Mouse (Mus musculus): ENCODE data around the gene Foxo3. TPM values are rescaled to one million over a fixed set of nuclear protein-coding genes. Genes with fewer than 3 reads are reported as not detected.

Foxo3 gene
- polyA plus RNA-seq, 1 experiment from 2014 or later: 5.8 TPM

- ATAC-seq (ENCODE audit: insufficient number of reproducible peaks, low FRiP score): no peak
- H3K9me3 ChIP-seq (replicated peaks): peaks cover 1% of the 10 kb centered on the region; the same call in 1 of the 2 replicates
- H3K36me3 ChIP-seq: peaks cover 7% of the 10 kb centered on the region
- H3K4me3 ChIP-seq: no peak overlapping the region
- WGBS: 89% methylated on average over 8 of the region's 8 CpGs
- no peak overlapping the region for H3K27ac ChIP-seq (ENCODE audit: poor library complexity, severe bottlenecking)
- H3K4me2 ChIP-seq: no peak overlapping the region
- no peak overlapping the region for H3K9ac ChIP-seq
- no peaks in the 10 kb centered on the region for H3K27me3 ChIP-seq (replicated peaks)
- H3K4me1 ChIP-seq (replicated peaks): peaks cover 54% of the 10 kb centered on the region
Measured at GRCm38 (mm10) chr10:42202561-42202960, 74.0 kb downstream of the Foxo3 start.

GRCm38 (mm10) chr10:42199472-42199871, 77.1 kb downstream of the Foxo3 start:
- peak overlapping the region; percentile 17; the same call in 1 of the 2 replicates for H3K27ac ChIP-seq (ENCODE audit: poor library complexity, severe bottlenecking)
- peak; percentile 51 for ATAC-seq (ENCODE audit: insufficient number of reproducible peaks, low FRiP score)

GRCm38 (mm10) chr10:42198682-42199081, 77.9 kb downstream of the Foxo3 start:
- no peak for ATAC-seq (ENCODE audit: insufficient number of reproducible peaks, low FRiP score)

More at GRCm38 (mm10) chr10:42199472-42199871, 77.1 kb downstream of the Foxo3 start:
- 18% methylated on average over 3 of the region's 3 CpGs for WGBS
- H3K27me3 ChIP-seq (replicated peaks): no peaks in the 10 kb centered on the region
- no peak overlapping the region for H3K4me2 ChIP-seq
- H3K9me3 ChIP-seq (replicated peaks): peaks cover 9% of the 10 kb centered on the region
- H3K9ac ChIP-seq: no peak overlapping the region
- H3K4me1 ChIP-seq (replicated peaks): peaks cover 65% of the 10 kb centered on the region
- H3K36me3 ChIP-seq: peaks cover 24% of the 10 kb centered on the region
- no peak overlapping the region for H3K4me3 ChIP-seq

GRCm38 (mm10) chr10:42194784-42195183, 81.8 kb downstream of the Foxo3 start:
- Histone ChIP-seq H3K27me3 (replicated peaks) (no peaks in the 10 kb centered on the region), H3K4me1 (replicated peaks) (peaks cover 82% of the 10 kb centered on the region), H3K36me3 (peaks cover 27% of the 10 kb centered on the region), H3K9me3 (replicated peaks) (peaks cover 9% of the 10 kb centered on the region), H3K4me3 (no peak overlapping the region), H3K27ac (ENCODE audit: poor library complexity, severe bottlenecking) (no peak overlapping the region), H3K9ac (no peak overlapping the region), H3K4me2 (no peak overlapping the region)
- WGBS: 82% methylated on average over 6 of the region's 6 CpGs
- ATAC-seq (ENCODE audit: insufficient number of reproducible peaks, low FRiP score): no peak

More at GRCm38 (mm10) chr10:42198682-42199081, 77.9 kb downstream of the Foxo3 start:
- Histone ChIP-seq H3K4me1 (replicated peaks) (peaks cover 65% of the 10 kb centered on the region), H3K36me3 (peaks cover 27% of the 10 kb centered on the region), H3K27ac (ENCODE audit: poor library complexity, severe bottlenecking) (peak overlapping the region; percentile 17; the same call in 1 of the 2 replicates), H3K9ac (no peak overlapping the region), H3K9me3 (replicated peaks) (peaks cover 9% of the 10 kb centered on the region), H3K4me3 (no peak overlapping the region), H3K4me2 (no peak overlapping the region), H3K27me3 (replicated peaks) (no peaks in the 10 kb centered on the region)
- 45% methylated on average over 3 of the region's 3 CpGs for WGBS

GRCm38 (mm10) chr10:42193981-42194380, 82.6 kb downstream of the Foxo3 start:
- Histone ChIP-seq H3K4me1 (replicated peaks) (peaks cover 82% of the 10 kb centered on the region), H3K9me3 (replicated peaks) (peaks cover 9% of the 10 kb centered on the region), H3K36me3 (peaks cover 27% of the 10 kb centered on the region), H3K27me3 (replicated peaks) (no peaks in the 10 kb centered on the region), H3K27ac (ENCODE audit: poor library complexity, severe bottlenecking) (no peak overlapping the region), H3K9ac (no peak overlapping the region), H3K4me3 (no peak overlapping the region), H3K4me2 (no peak overlapping the region)
- 72% methylated on average over 4 of the region's 4 CpGs for WGBS
- ATAC-seq (ENCODE audit: insufficient number of reproducible peaks, low FRiP score): no peak

GRCm38 (mm10) chr10:42192951-42193350, 83.6 kb downstream of the Foxo3 start:
- no peak overlapping the region for H3K9ac ChIP-seq
- no peak for ATAC-seq (ENCODE audit: insufficient number of reproducible peaks, low FRiP score)
- peaks cover 9% of the 10 kb centered on the region for H3K9me3 ChIP-seq (replicated peaks)
- no peak overlapping the region for H3K27ac ChIP-seq (ENCODE audit: poor library complexity, severe bottlenecking)
- 16% methylated on average over 6 of the region's 6 CpGs for WGBS
- H3K4me3 ChIP-seq: no peak overlapping the region
- H3K36me3 ChIP-seq: peaks cover 27% of the 10 kb centered on the region
- H3K4me2 ChIP-seq: no peak overlapping the region
- H3K4me1 ChIP-seq (replicated peaks): peaks cover 86% of the 10 kb centered on the region
- H3K27me3 ChIP-seq (replicated peaks): no peaks in the 10 kb centered on the region

GRCm38 (mm10) chr10:42189674-42190434, 86.7 kb downstream of the Foxo3 start:
- WGBS: 54% methylated on average over 13 of the region's 13 CpGs
- peaks cover 14% of the 10 kb centered on the region for H3K36me3 ChIP-seq
- no peak for ATAC-seq (ENCODE audit: insufficient number of reproducible peaks, low FRiP score)
- peaks cover 73% of the 10 kb centered on the region for H3K4me1 ChIP-seq (replicated peaks)
- peak overlapping the region; percentile 25; the same call in 1 of the 2 replicates for H3K4me2 ChIP-seq
- no peaks in the 10 kb centered on the region for H3K9me3 ChIP-seq (replicated peaks)
- no peak overlapping the region for H3K4me3 ChIP-seq
- H3K27ac ChIP-seq (ENCODE audit: poor library complexity, severe bottlenecking): 0 out of 2 replicates have a peak overlapping the region, but pooled peaks have one; percentile 22
- H3K9ac ChIP-seq: no peak overlapping the region
- H3K27me3 ChIP-seq (replicated peaks): no peaks in the 10 kb centered on the region

- Histone ChIP-seq H3K4me2 (no peak overlapping the region), H3K36me3 (peaks cover 22% of the 10 kb centered on the region), H3K9ac (no peak overlapping the region), H3K4me1 (replicated peaks) (peaks cover 66% of the 10 kb centered on the region), H3K9me3 (replicated peaks) (no peaks in the 10 kb centered on the region), H3K27ac (ENCODE audit: poor library complexity, severe bottlenecking) (no peak overlapping the region), H3K4me3 (no peak overlapping the region), H3K27me3 (replicated peaks) (no peaks in the 10 kb centered on the region)
- ATAC-seq (ENCODE audit: insufficient number of reproducible peaks, low FRiP score): no peak
- WGBS: 52% methylated on average over 8 of the region's 8 CpGs
Measured at GRCm38 (mm10) chr10:42189037-42189436, 87.5 kb downstream of the Foxo3 start.

- no peaks in the 10 kb centered on the region for H3K27me3 ChIP-seq (replicated peaks)
- H3K9ac ChIP-seq: no peak overlapping the region
- 0 out of 2 replicates have a peak, but pooled peaks have one; percentile 7 for ATAC-seq (ENCODE audit: insufficient number of reproducible peaks, low FRiP score)
- no peaks in the 10 kb centered on the region for H3K9me3 ChIP-seq (replicated peaks)
- H3K4me1 ChIP-seq (replicated peaks): peaks cover 56% of the 10 kb centered on the region
- no peak overlapping the region for H3K27ac ChIP-seq (ENCODE audit: poor library complexity, severe bottlenecking)
- no peak overlapping the region for H3K4me3 ChIP-seq
- no peak overlapping the region for H3K4me2 ChIP-seq
- H3K36me3 ChIP-seq: peaks cover 28% of the 10 kb centered on the region
- 54% methylated on average over 9 of the region's 9 CpGs for WGBS
Measured at GRCm38 (mm10) chr10:42188091-42188490, 88.5 kb downstream of the Foxo3 start.

GRCm38 (mm10) chr10:42186941-42187401, 89.6 kb downstream of the Foxo3 start:
- no peak for ATAC-seq (ENCODE audit: insufficient number of reproducible peaks, low FRiP score)
- 84% methylated on average over 9 of the region's 9 CpGs for WGBS

GRCm38 (mm10) chr10:42180333-42180732, 96.2 kb downstream of the Foxo3 start:
- peaks cover 6% of the 10 kb centered on the region for H3K4me1 ChIP-seq (replicated peaks)
- H3K9ac ChIP-seq: no peak overlapping the region
- 57% methylated on average over 8 of the region's 8 CpGs for WGBS
- no peak for ATAC-seq (ENCODE audit: insufficient number of reproducible peaks, low FRiP score)
- no peak overlapping the region for H3K4me2 ChIP-seq
- peaks cover 33% of the 10 kb centered on the region for H3K36me3 ChIP-seq
- H3K27me3 ChIP-seq (replicated peaks): no peaks in the 10 kb centered on the region
- H3K9me3 ChIP-seq (replicated peaks): no peaks in the 10 kb centered on the region
- H3K4me3 ChIP-seq: no peak overlapping the region
- no peak overlapping the region for H3K27ac ChIP-seq (ENCODE audit: poor library complexity, severe bottlenecking)

More at GRCm38 (mm10) chr10:42186941-42187401, 89.6 kb downstream of the Foxo3 start:
- no peak overlapping the region for H3K9ac ChIP-seq
- no peaks in the 10 kb centered on the region for H3K9me3 ChIP-seq (replicated peaks)
- H3K4me3 ChIP-seq: no peak overlapping the region
- H3K27ac ChIP-seq (ENCODE audit: poor library complexity, severe bottlenecking): no peak overlapping the region
- peaks cover 48% of the 10 kb centered on the region for H3K4me1 ChIP-seq (replicated peaks)
- no peak overlapping the region for H3K4me2 ChIP-seq
- no peaks in the 10 kb centered on the region for H3K27me3 ChIP-seq (replicated peaks)
- peaks cover 35% of the 10 kb centered on the region for H3K36me3 ChIP-seq

Measured in heart, embryonic 12.5 days (tissue).